Mouse (Mus musculus) MEL (cell line): Measurements from ENCODE around the gene Cep95. TPM values are rescaled to one million over a fixed set of nuclear protein-coding genes. Genes with fewer than 3 reads are reported as not detected.
A peak's percentile ranks its signal among the peaks of the same experiment; 100 is the strongest.

Source experiments
- DNase-seq: peaks from one replicate; pipeline ENCODE4 v3.0.0; 2011; ENCODE audit warnings: low read depth, low spot score
- H3K27ac ChIP-seq: 2 replicates; pipeline ENCODE4 v1.5.1; 2012; ENCODE audit warnings: low read depth, mild to moderate bottlenecking, control low read depth, low read length, moderate library complexity; ENCODE audit not compliant: control insufficient read depth
- H3K27me3 ChIP-seq, 2 experiments: fragments of 150-350 bp in 1 of 2; sonication (generic) in 1 of 2; 2 replicates each; pipeline ENCODE4 v1.6.1; 2012; ENCODE audit warnings: low read length in 2 of 2, mild to moderate bottlenecking in 2 of 2, improper control_type of control experiment in 1 of 2, moderate library complexity in 1 of 2; ENCODE audit not compliant: insufficient read depth in 2 of 2, control insufficient read depth in 1 of 2
- H3K36me3 ChIP-seq, 2 experiments: 2 replicates each; pipeline ENCODE4 v1.6.1; 2012 to 2014; ENCODE audit warnings: low read length in 2 of 2, improper control_type of control experiment in 1 of 2, inconsistent platforms in 1 of 2, mild to moderate bottlenecking in 1 of 2; ENCODE audit not compliant: insufficient read depth in 2 of 2, control insufficient read depth in 1 of 2
- H3K4me1 ChIP-seq, 2 experiments: fragments of 150-350 bp in 1 of 2; sonication (generic) in 1 of 2; 2 replicates each; pipeline ENCODE4 v1.6.1; 2012; ENCODE audit warnings: low read length in 2 of 2, improper control_type of control experiment in 1 of 2, mild to moderate bottlenecking in 1 of 2; ENCODE audit not compliant: insufficient read depth in 2 of 2, control insufficient read depth in 1 of 2
- H3K4me3 ChIP-seq, 2 experiments: fragments of 150-350 bp in 1 of 2; sonication (generic) in 1 of 2; 2 replicates each; pipeline ENCODE4 v1.5.1; 2012; ENCODE audit warnings: low read depth in 2 of 2, low read length in 2 of 2, mild to moderate bottlenecking in 2 of 2, moderate library complexity in 2 of 2, control low read depth in 1 of 2, improper control_type of control experiment in 1 of 2; ENCODE audit not compliant: control insufficient read depth in 1 of 2, insufficient read depth in 1 of 2
- H3K79me2 ChIP-seq: 2 replicates; pipeline ENCODE4 v1.6.1; 2012; ENCODE audit warnings: mild to moderate bottlenecking, low read length, moderate library complexity; ENCODE audit not compliant: control insufficient read depth, poor library complexity, insufficient read depth
- H3K9ac ChIP-seq: 2 replicates; pipeline ENCODE4 v1.6.1; 2012; ENCODE audit warnings: low read depth, mild to moderate bottlenecking, control low read depth, low read length, moderate library complexity; ENCODE audit not compliant: control insufficient read depth, poor library complexity, severe bottlenecking
- H3K9me3 ChIP-seq: fragments of 150-350 bp; sonication (generic); replicated peaks from 2 replicates; pipeline ENCODE4 v1.6.1; 2012; ENCODE audit warnings: mild to moderate bottlenecking, low read length, improper control_type of control experiment, moderate library complexity; ENCODE audit not compliant: insufficient read depth
- BHLHE40 ChIP-seq: IDR thresholded peaks from 2 replicates; pipeline ENCODE4 v1.6.1; 2012; ENCODE audit warnings: low read depth, mild to moderate bottlenecking, inconsistent platforms, low read length, improper control_type of control experiment, borderline replicate concordance
- GATA1 ChIP-seq: IDR thresholded peaks from 2 replicates; pipeline ENCODE4 v1.6.1; 2011; ENCODE audit warnings: low read depth, low read length, improper control_type of control experiment
- HCFC1 ChIP-seq: IDR thresholded peaks from 2 replicates; pipeline ENCODE4 v1.6.1; 2012; ENCODE audit warnings: low read depth, mild to moderate bottlenecking, inconsistent platforms, low read length, improper control_type of control experiment, moderate library complexity
- MEF2A ChIP-seq: IDR thresholded peaks from 2 replicates; pipeline ENCODE4 v1.6.1; 2014; ENCODE audit warnings: low read depth, mild to moderate bottlenecking, inconsistent platforms, low read length, improper control_type of control experiment; ENCODE audit not compliant: poor library complexity, insufficient replicate concordance, severe bottlenecking; ENCODE audit errors: extremely low read depth
- MXI1 ChIP-seq: IDR thresholded peaks from 2 replicates; pipeline ENCODE4 v1.6.1; 2011; ENCODE audit warnings: mild to moderate bottlenecking, low read depth, low read length, improper control_type of control experiment
- NRF1 ChIP-seq: IDR thresholded peaks from 2 replicates; pipeline ENCODE4 v1.6.1; 2014; ENCODE audit warnings: low read depth, mild to moderate bottlenecking, inconsistent platforms, low read length, improper control_type of control experiment, moderate library complexity; ENCODE audit not compliant: poor library complexity, insufficient read depth, severe bottlenecking
- POLR2A ChIP-seq, 2 experiments: IDR thresholded peaks; 2 replicates each; pipeline ENCODE4 v1.6.1; 2011 to 2012; ENCODE audit warnings: low read length in 2 of 2, mild to moderate bottlenecking in 2 of 2, control low read depth in 1 of 2, improper control_type of control experiment in 1 of 2, low read depth in 1 of 2, moderate library complexity in 1 of 2; ENCODE audit not compliant: control insufficient read depth in 1 of 2, insufficient read depth in 1 of 2, poor library complexity in 1 of 2
- POLR2AphosphoS2 ChIP-seq: IDR thresholded peaks from 2 replicates; pipeline ENCODE4 v1.6.1; 2011; ENCODE audit warnings: low read length, improper control_type of control experiment
- RCOR1 ChIP-seq: IDR thresholded peaks from 2 replicates; pipeline ENCODE4 v1.6.1; 2012; ENCODE audit warnings: low read depth, mild to moderate bottlenecking, inconsistent platforms, low read length, improper control_type of control experiment
- TCF12 ChIP-seq: IDR thresholded peaks from 2 replicates; pipeline ENCODE4 v1.6.1; 2014; ENCODE audit warnings: low read depth, mild to moderate bottlenecking, inconsistent platforms, low read length, improper control_type of control experiment, moderate library complexity
- USF2 ChIP-seq, 2 experiments: IDR thresholded peaks; 2 replicates each; pipeline ENCODE4 v1.6.1; 2011 to 2012; ENCODE audit warnings: improper control_type of control experiment in 2 of 2, low read length in 2 of 2, borderline replicate concordance in 1 of 2, inconsistent platforms in 1 of 2, low read depth in 1 of 2, mild to moderate bottlenecking in 1 of 2; ENCODE audit not compliant: insufficient read depth in 1 of 2
- ZMIZ1 ChIP-seq: IDR thresholded peaks from 2 replicates; pipeline ENCODE4 v1.6.1; 2012; ENCODE audit warnings: low read depth, mild to moderate bottlenecking, inconsistent platforms, low read length, improper control_type of control experiment, moderate library complexity
- ZNF384 ChIP-seq: IDR thresholded peaks from 2 replicates; pipeline ENCODE4 v1.6.1; 2012; ENCODE audit warnings: low read depth, mild to moderate bottlenecking, inconsistent platforms, low read length, improper control_type of control experiment
- polyA plus RNA-seq, 2 experiments: library from polyadenylated mRNA; stranded (reverse) in 1 of 2; unstranded in 1 of 2; fragments of >175 nt in 1 of 2; fragments of >200 nt in 1 of 2; gene quantifications; 2 replicates each; pipeline versions ENCODE4 v1.2.1 to v1.2.4; 2012; ENCODE audit warnings: low replicate concordance in 2 of 2, low read depth in 1 of 2; ENCODE audit not compliant: insufficient read length in 2 of 2, insufficient read depth in 1 of 2, missing spikeins in 1 of 2
- total RNA-seq: library from RNA; depleted of rRNA; stranded (reverse); fragments of 300-350 nt; gene quantifications from 2 replicates; pipeline ENCODE4 v1.2.3, GENCODE M21; 2012

The Cep95 gene
- total and polyA plus RNA-seq, 3 experiments: 11.6 to 12.9 TPM; not detected in 1

- TF ChIP-seq ZMIZ1: no peak
- TF ChIP-seq POLR2AphosphoS2: no peak
- TF ChIP-seq MEF2A: no peak
- TF ChIP-seq GATA1: no peak
- no peak for TF ChIP-seq ZNF384
- no peak for TF ChIP-seq RCOR1
- TF ChIP-seq BHLHE40: no peak
- TF ChIP-seq POLR2A (IDR thresholded peaks at IDR 0.05; ENCODE audit: control insufficient read depth in 1 of 2, insufficient read depth in 1 of 2, low read depth in 1 of 2, low read length in 2 of 2, poor library complexity in 1 of 2): no peak
- no peak for TF ChIP-seq NRF1
- TF ChIP-seq MXI1: no peak
- TF ChIP-seq TCF12: no peak
Observed at GRCm38 (mm10) chr11:106817808-106818207, 28.8 kb downstream of the Cep95 start.

GRCm38 (mm10) chr11:106818341-106818740, 29.3 kb downstream of the Cep95 start:
- peaks cover 0 to 2% of the 10 kb centered on the region in 2 experiments; a peak in 1 of 4 replicates for H3K4me1 ChIP-seq

More at GRCm38 (mm10) chr11:106817808-106818207, 28.8 kb downstream of the Cep95 start:
- H3K27me3 ChIP-seq: no peaks in the 10 kb centered on the region
- no peak overlapping the region for H3K27ac ChIP-seq
- no peak overlapping the region for H3K4me3 ChIP-seq
- DNase-seq: no peak
- H3K79me2 ChIP-seq: no peaks in the 10 kb centered on the region
- H3K9me3 ChIP-seq: no peaks in the 10 kb centered on the region
- H3K9ac ChIP-seq: no peak overlapping the region
- H3K36me3 ChIP-seq: peaks cover 5 to 11% of the 10 kb centered on the region in 2 experiments; a peak in 3 of 4 replicates
- H3K4me1 ChIP-seq: peaks cover 0 to 2% of the 10 kb centered on the region in 2 experiments; a peak in 1 of 4 replicates

GRCm38 (mm10) chr11:106819595-106819994, 30.5 kb downstream of the Cep95 start:
- no peak overlapping the region for H3K4me3 ChIP-seq
- no peak for TF ChIP-seq USF2 (IDR thresholded peaks at IDR 0.05; ENCODE audit: borderline replicate concordance in 1 of 2, insufficient read depth in 1 of 2, low read depth in 1 of 2, low read length in 2 of 2)
- H3K27me3 ChIP-seq: no peaks in the 10 kb centered on the region
- peaks cover 0 to 2% of the 10 kb centered on the region in 2 experiments; a peak in 1 of 4 replicates for H3K4me1 ChIP-seq
- peak; percentile 26 for DNase-seq
- no peaks in the 10 kb centered on the region for H3K9me3 ChIP-seq
- peaks cover 5 to 11% of the 10 kb centered on the region in 2 experiments; a peak in 3 of 4 replicates for H3K36me3 ChIP-seq
- H3K9ac ChIP-seq: no peak overlapping the region
- no peak overlapping the region for H3K27ac ChIP-seq
- H3K79me2 ChIP-seq: no peaks in the 10 kb centered on the region

More at GRCm38 (mm10) chr11:106818341-106818740, 29.3 kb downstream of the Cep95 start:
- DNase-seq: no peak
- H3K27me3 ChIP-seq: no peaks in the 10 kb centered on the region
- no peaks in the 10 kb centered on the region for H3K79me2 ChIP-seq
- H3K9me3 ChIP-seq: no peaks in the 10 kb centered on the region
- TF ChIP-seq RCOR1: 0 out of 2 replicates have a peak, but pooled peaks have one; percentile 36
- TF ChIP-seq HCFC1: no peak
- no peak overlapping the region for H3K27ac ChIP-seq
- no peak overlapping the region for H3K9ac ChIP-seq
- H3K36me3 ChIP-seq: peaks cover 5 to 11% of the 10 kb centered on the region in 2 experiments; a peak in 3 of 4 replicates
- H3K4me3 ChIP-seq: no peak overlapping the region
